In genomic region chr2:121368831-121369230, GRCm38 (mm10) we compare ENCODE assay signal across 25 mouse cellular contexts. TPM values are rescaled to one million over a fixed set of nuclear protein-coding genes. Genes with fewer than 3 reads are reported as not detected.
DNase-seq lines count a peak whose midpoint lies in the region.
"Had no signal": no experiment of that assay in that cellular context is flagged by ENCODE, and none has a peak within 500 bp of the region (broad histone marks: within the 10 kb centered on the region; RNA-seq: fewer than 3 reads in every experiment).

No protein-coding gene starts in this region.

- peak; percentile 60 to 62 for DNase-seq in layer of hippocampus, postnatal 10 days (ENCODE audit: low spot score in 2 of 2)
- DNase-seq in layer of hippocampus, postnatal 36 days: no peak
- DNase-seq in right cerebral cortex, postnatal 10 days (ENCODE audit: low spot score in 2 of 2): peak; percentile 53 to 55
- DNase-seq in right cerebral cortex, adult 18-20 months: no peak
- peak; percentile 44 to 45 for DNase-seq in cerebellum, adult 18-20 months
- DNase-seq in gonadal fat pad, adult 2 months (ENCODE audit: low read depth): peak; percentile 30
- no peak for DNase-seq in ovary, postnatal 14 days (ENCODE audit: low spot score)
- no peak for DNase-seq in frontal cortex, postnatal 10 days (ENCODE audit: low spot score in 2 of 2)
- DNase-seq: adrenal gland, postnatal 25 days; heart, postnatal 4 days; spleen, adult 18-20 months; thymus, postnatal 14 days had no signal

RNA-seq across cellular contexts. Expression of gene Ckmt1, which starts 11.3 kb away (rescaled TPM):
- total RNA-seq in layer of hippocampus, postnatal 10 days (2021): 100 to 1,000 TPM; 252 to 307 TPM
- total RNA-seq in layer of hippocampus, postnatal 36 days (2021): 100 to 1,000 TPM; 376 to 384 TPM
- polyA plus RNA-seq in gonadal fat pad, adult 2 months (2012; rRNA removed): 4.3 and 4.9 TPM in 2 replicates
- total RNA-seq: granulocyte monocyte progenitor cell, adult 5-6 weeks had no signal
- polyA plus RNA-seq: G1E, macrophage had no signal

RNA-seq across cellular contexts. Expression of gene Ppip5k1, which starts 13.6 kb away (rescaled TPM):
- total RNA-seq in layer of hippocampus, postnatal 10 days (2021): 10 to 100 TPM; 50.0 to 51.1 TPM
- total RNA-seq in layer of hippocampus, postnatal 36 days (2021): 100 to 1,000 TPM in 1 of 2 experiments, 10 to 100 TPM in 1; 98.7 to 107 TPM
- 45.3 and 52.8 TPM in 2 replicates for polyA plus RNA-seq in gonadal fat pad, adult 2 months (2012; rRNA removed)

RNA-seq across cellular contexts. Expression of gene Strc, which starts 18.1 kb away (rescaled TPM):
- under 1 TPM; 0.13 to 0.16 TPM for total RNA-seq in layer of hippocampus, postnatal 10 days (2021)
- 1 to 10 TPM in 1 of 2 experiments, under 1 TPM in 1; 0.63 to 1.5 TPM for total RNA-seq in layer of hippocampus, postnatal 36 days (2021)
- polyA plus RNA-seq in gonadal fat pad, adult 2 months (2012; rRNA removed): 0.08 TPM in 1 of 2 replicates, not detected in the other
- total RNA-seq: adrenal gland, postnatal 25 days; granulocyte monocyte progenitor cell, adult 5-6 weeks; heart, postnatal 4 days had no signal
- polyA plus RNA-seq: embryonic facial prominence, embryonic 11.5 days; forebrain, embryonic 10.5 days; G1E; heart, embryonic 13.5 days; intestine, embryonic 15.5 days; kidney, postnatal 0 days; limb, embryonic 11.5 days; liver, embryonic 14.5 days; macrophage; midbrain, embryonic 13.5 days; neural tube, embryonic 11.5 days; stomach, embryonic 16.5 days had no signal

RNA-seq across cellular contexts. Expression of gene Pdia3, which starts 44.7 kb away (rescaled TPM):
- total RNA-seq in layer of hippocampus, postnatal 10 days (2021): 100 to 1,000 TPM; 196 to 200 TPM
- 100 to 1,000 TPM; 219 to 255 TPM for total RNA-seq in layer of hippocampus, postnatal 36 days (2021)
- 473 and 744 TPM in 2 replicates for polyA plus RNA-seq in gonadal fat pad, adult 2 months (2012; rRNA removed)

RNA-seq across cellular contexts. Expression of gene Catsper2, which starts 44.8 kb away (rescaled TPM):
- total RNA-seq in layer of hippocampus, postnatal 10 days (2021): 1 to 10 TPM; 3.8 to 4.2 TPM
- 1 to 10 TPM; 5.7 to 6.4 TPM for total RNA-seq in layer of hippocampus, postnatal 36 days (2021)
- polyA plus RNA-seq in gonadal fat pad, adult 2 months (2012; rRNA removed): 5.0 and 7.0 TPM in 2 replicates

Comparison
In these comparisons a context has a peak if more than half of its experiments do, and no peak if none do; other contexts are left out.
1. DNase-seq: peak in layer of hippocampus, postnatal 10 days (2 of 2), right cerebral cortex, postnatal 10 days (2 of 2), cerebellum, adult 18-20 months (2 of 2) and gonadal fat pad, adult 2 months (single experiment); none in layer of hippocampus, postnatal 36 days (0 of 2), right cerebral cortex, adult 18-20 months (single experiment), ovary, postnatal 14 days (single experiment) and frontal cortex, postnatal 10 days (0 of 2).